ENCODE assay signal across 25 mouse cellular contexts in the genomic region with DNA sequence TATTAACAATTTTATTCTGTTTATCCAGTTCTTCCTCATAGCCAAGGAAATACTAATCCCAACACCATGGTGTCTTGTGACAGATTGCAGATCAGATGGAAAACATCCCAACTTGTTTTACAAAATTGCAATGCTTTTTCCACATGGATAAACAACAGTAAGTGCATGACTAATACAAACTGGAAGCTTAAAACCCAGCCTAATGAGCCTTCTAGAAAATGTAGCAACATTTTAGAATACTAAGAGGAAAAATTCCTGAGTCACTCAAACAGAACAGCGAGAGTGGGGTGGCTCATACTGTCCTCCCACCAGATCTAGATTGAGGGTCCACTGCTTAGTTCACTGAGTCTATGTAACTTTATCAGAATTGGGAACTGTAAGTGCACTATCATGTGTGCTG. TPM values are rescaled to one million over a fixed set of nuclear protein-coding genes. Genes with fewer than 3 reads are reported as not detected.
"Had no signal": no experiment of that assay in that cellular context is flagged by ENCODE, and none has a peak within 500 bp of the region (broad histone marks: within the 10 kb centered on the region; RNA-seq: fewer than 3 reads in every experiment).

No protein-coding gene starts in this region.

- H3K9me3 ChIP-seq: liver, embryonic 15.5 days; lung, embryonic 15.5 days; midbrain, embryonic 10.5 days; midbrain, embryonic 12.5 days; neural tube, embryonic 12.5 days had no signal

- DNase-seq: liver, postnatal 0 days; lung, adult 2 months; lung, postnatal 14 days; lung, postnatal 36 days; midbrain, embryonic 14.5 days; right cerebral cortex, postnatal 14 days; thymus, adult 18-20 months; thymus, postnatal 14 days; thymus, postnatal 36 days had no signal

- H3K4me1 ChIP-seq: liver, embryonic 15.5 days; lung, embryonic 15.5 days; midbrain, embryonic 10.5 days; midbrain, embryonic 12.5 days; neural tube, embryonic 12.5 days had no signal

- H3K27ac ChIP-seq: liver, embryonic 15.5 days; lung, embryonic 15.5 days; midbrain, embryonic 10.5 days; midbrain, embryonic 12.5 days; neural tube, embryonic 12.5 days had no signal

- H3K4me3 ChIP-seq: liver, embryonic 15.5 days; lung, embryonic 15.5 days; midbrain, embryonic 10.5 days; midbrain, embryonic 12.5 days; neural tube, embryonic 12.5 days had no signal

- H3K9ac ChIP-seq: liver, embryonic 15.5 days; liver, postnatal 0 days; lung, embryonic 15.5 days; midbrain, embryonic 12.5 days; neural tube, embryonic 12.5 days had no signal

- ATAC-seq: liver, postnatal 0 days; lung, postnatal 0 days had no signal

- H3K27me3 ChIP-seq: liver, embryonic 15.5 days; lung, embryonic 15.5 days; midbrain, embryonic 12.5 days; neural tube, embryonic 12.5 days had no signal

- H3K36me3 ChIP-seq: liver, embryonic 15.5 days; lung, embryonic 15.5 days; midbrain, embryonic 10.5 days; midbrain, embryonic 12.5 days; neural tube, embryonic 12.5 days had no signal

- H3K4me2 ChIP-seq: liver, embryonic 15.5 days; lung, embryonic 15.5 days; midbrain, embryonic 12.5 days; neural tube, embryonic 12.5 days had no signal

RNA-seq across cellular contexts. Expression of gene Magea10, which starts 4.7 kb away (rescaled TPM):
- total RNA-seq: megakaryocyte, adult 5-6 weeks; megakaryocyte-erythroid progenitor cell, adult 5-6 weeks; midbrain, postnatal 0 days; monocyte, adult 5-6 weeks; neutrophil, adult 5-6 weeks had no signal
- polyA plus RNA-seq: liver, embryonic 15.5 days; liver, postnatal 0 days; lung, adult 2 months; lung, embryonic 15.5 days; lung, postnatal 0 days; midbrain, embryonic 10.5 days; midbrain, embryonic 12.5 days; midbrain, embryonic 14.5 days; midbrain, postnatal 0 days; neural tube, embryonic 12.5 days; neural tube, embryonic 14.5 days; spleen, adult 2 months; stomach, embryonic 14.5 days; stomach, embryonic 16.5 days; thymus, postnatal 0 days had no signal
